Mouse (Mus musculus) stomach, postnatal 0 days (tissue): ENCODE measurements around the gene Olfr48.

Source experiments
- CTCF ChIP-seq: IDR thresholded peaks from 2 replicates; pipeline ENCODE4 v1.5.1; 2016; ENCODE audit warnings: antibody characterized with exemption, low read depth, mild to moderate bottlenecking, moderate library complexity
- EP300 ChIP-seq: optimal IDR thresholded peaks from 2 replicates; pipeline ENCODE3; 2016; ENCODE audit warnings: antibody characterized with exemption

DNA sequence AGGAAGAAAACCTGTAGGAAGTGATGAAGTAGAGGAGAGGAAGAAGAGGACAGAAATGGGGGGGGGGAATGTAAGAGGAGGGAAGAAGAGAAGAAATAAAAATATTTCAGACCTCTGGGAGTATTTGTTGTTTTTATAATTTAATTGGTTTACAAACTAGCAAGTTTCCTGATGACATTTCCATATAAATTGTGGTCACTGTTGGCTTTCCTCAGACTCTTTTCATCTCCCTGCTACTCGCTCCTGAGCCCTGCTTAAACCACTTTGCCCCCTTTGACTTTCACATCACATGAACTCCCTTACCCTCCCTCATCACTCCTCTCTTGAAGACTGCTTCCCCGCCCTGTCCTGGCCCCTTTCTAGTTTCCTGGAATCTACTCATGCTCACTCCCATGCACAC, 6.5 kb downstream of the Olfr48 start, which contains the start of gene Olfr1256:
- TF ChIP-seq CTCF = no peak
- TF ChIP-seq EP300 = no peak
